Mouse (Mus musculus): Measurements from ENCODE around the gene Cacna1e. TPM values are rescaled to one million over a fixed set of nuclear protein-coding genes. Genes with fewer than 3 reads are reported as not detected.

The Cacna1e gene
- total RNA-seq, 2 experiments from 2014 or later, result 227 to 237 TPM

DNA sequence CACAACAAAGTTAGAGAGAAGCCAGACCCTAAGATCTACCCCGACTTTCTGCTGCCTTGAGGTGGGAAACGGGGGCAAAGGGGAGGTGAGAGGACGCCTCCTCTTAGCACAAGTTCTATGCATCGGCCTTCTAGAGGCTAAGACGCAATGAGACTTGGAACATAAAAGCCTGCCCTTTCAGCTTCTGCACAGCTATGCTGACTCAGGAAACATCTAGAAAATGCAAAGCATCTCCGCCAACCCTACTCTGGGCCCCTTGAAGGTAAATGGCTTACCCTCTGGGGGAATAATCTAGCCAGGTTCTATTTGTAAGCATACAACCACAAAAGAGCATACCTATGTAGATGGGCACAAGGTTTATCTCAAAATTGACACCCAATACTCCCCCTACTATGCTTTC lies 54.2 kb downstream of the Cacna1e start:
- DNase-seq (ENCODE audit: low spot score in 2 of 2), result no peak
- Histone ChIP-seq H3K27ac (no peak overlapping the region), H3K4me3 (no peak overlapping the region)
- TF ChIP-seq CTCF (conservative IDR thresholded peaks at IDR 0.05), result no peak

DNA sequence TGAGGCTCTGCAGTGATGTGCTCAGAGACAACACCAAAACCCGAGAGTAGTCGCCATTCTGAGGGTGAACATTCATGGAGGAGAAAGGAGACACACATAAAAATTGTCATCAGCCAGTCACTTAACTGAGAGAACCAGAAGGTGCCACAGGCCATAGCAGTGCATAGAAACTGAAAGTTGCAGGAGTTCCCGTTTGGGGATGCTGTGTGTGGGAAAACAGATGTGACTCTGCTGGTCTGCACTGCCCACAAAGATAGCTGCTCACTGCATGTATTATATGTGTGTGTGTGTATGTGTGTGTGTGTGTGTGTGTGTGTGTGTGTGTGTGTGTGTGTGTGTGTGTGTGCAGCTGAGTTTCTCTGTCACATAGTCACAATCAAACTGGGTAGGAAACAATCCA lies 61.2 kb downstream of the Cacna1e start:
- Histone ChIP-seq H3K27ac (peak overlapping the region; percentile 86; the same call in 1 of the 2 replicates), H3K4me3 (no peak overlapping the region)
- no peak for TF ChIP-seq CTCF (conservative IDR thresholded peaks at IDR 0.05)
- no peak for DNase-seq (ENCODE audit: low spot score in 2 of 2)

DNA sequence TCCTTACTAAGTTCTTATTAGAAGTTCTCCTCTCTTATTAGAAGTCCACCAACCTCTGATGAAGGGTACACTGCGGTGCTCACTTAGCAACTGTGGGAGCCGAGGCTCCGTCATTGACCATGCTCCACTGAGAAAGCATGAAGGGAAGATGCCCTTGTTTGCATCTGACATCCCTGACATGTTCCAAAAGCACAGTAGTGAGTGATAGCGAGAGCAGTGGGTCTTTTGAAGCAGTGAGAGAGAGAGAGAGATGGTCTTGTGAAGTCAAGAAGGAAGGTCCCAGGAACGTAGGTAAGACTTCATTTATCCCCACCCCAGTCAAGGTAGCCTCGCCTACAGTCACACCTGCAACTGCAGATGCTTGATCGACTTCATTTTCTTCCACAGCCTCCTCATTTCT lies 63.9 kb downstream of the Cacna1e start:
- no peak for TF ChIP-seq CTCF (conservative IDR thresholded peaks at IDR 0.05)
- no peak for DNase-seq (ENCODE audit: low spot score in 2 of 2)
- H3K27ac ChIP-seq, result peak overlapping the region; percentile 86
- H3K4me3 ChIP-seq, result no peak overlapping the region

DNA sequence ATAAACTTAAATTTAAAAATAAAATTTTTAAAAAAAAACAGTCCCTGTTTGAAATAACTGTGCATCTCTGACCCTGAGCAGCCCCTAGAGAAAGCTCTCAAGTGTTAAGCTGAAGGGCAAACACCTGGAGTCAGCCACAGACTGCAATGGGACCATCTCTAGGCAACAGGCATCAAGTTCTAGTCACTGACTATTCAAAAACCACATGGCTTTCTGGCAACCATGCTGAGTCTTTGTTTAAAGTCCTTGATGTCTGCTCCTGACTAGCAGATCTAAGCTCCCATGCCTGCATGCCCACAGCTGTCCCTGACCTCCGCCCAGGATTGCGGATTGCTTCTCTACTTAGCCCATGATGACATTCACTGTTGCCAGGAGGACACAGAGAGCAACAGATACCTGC lies 64.3 kb downstream of the Cacna1e start:
- Histone ChIP-seq H3K27ac (peak overlapping the region; percentile 86), H3K4me3 (no peak overlapping the region)
- no peak for TF ChIP-seq CTCF (conservative IDR thresholded peaks at IDR 0.05)
- no peak for DNase-seq (ENCODE audit: low spot score in 2 of 2)

DNA sequence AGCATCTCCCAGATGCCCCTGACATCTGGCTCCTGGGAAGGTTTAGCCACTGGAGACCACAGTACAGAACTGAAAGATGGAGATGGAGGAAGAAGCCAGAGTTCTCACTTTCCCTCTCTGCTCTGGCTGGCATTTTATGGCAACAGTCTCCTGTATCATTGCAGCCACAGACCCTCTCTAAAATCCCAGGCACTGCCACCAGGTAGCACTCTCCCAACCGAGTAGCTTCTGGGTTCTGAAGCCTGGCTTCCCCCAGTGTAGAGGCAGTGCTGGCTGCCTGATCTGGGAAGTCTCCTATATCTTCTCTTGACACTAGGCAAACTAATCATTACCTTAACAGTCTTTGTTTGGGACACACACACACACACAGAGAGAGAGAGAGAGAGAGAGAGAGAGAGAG lies 65.6 kb downstream of the Cacna1e start:
- no peak overlapping the region for H3K27ac ChIP-seq
- TF ChIP-seq CTCF (conservative IDR thresholded peaks at IDR 0.05), result peak; percentile 21; the same call in 1 of the 2 replicates
- no peak for DNase-seq (ENCODE audit: low spot score in 2 of 2)
- H3K4me3 ChIP-seq, result no peak overlapping the region

DNA sequence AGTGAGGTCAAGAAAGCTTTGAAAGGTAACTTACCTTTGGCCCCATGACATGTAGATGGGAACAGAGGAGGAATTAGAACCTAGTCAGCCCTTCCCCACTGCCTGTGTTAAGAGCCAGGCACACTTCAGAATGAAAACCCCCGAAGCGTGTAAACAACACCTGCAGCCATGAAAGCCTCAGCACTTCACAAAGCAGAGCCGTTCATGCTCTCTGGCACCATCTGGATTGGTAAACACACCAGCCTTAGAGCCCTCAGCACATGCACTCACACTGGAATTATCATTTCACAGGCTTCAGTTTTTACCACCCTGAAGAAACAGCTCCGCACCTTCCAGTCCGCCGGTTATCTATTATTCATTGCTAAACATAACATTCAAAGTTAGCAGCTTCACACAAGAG lies 67.5 kb downstream of the Cacna1e start:
- H3K27ac ChIP-seq, result peak overlapping the region; percentile 67
- no peak overlapping the region for H3K4me3 ChIP-seq
- no peak for TF ChIP-seq CTCF (conservative IDR thresholded peaks at IDR 0.05)
- no peak for DNase-seq (ENCODE audit: low spot score in 2 of 2)

DNA sequence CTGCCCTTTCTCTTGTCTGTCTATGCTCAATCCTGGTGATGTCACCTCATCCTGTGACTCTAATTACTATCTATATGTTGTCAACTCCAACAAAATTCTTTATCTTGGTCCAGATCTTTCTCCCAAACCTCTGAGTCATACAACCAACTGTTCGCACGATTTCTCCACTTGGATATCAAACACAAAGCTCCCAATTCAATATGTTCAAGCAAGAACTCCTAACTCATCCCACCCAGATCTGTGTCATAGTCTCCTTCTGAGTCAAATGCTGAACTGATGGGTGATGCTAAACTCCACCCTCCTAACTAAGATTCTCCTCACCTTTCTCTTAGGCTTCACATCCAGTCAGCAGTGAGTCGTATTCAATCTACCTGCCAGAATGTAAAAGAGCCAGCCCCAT lies 68.0 kb downstream of the Cacna1e start:
- no peak for TF ChIP-seq CTCF (conservative IDR thresholded peaks at IDR 0.05)
- DNase-seq (ENCODE audit: low spot score in 2 of 2), result peak in 1 of 2 experiments; percentile 52
- Histone ChIP-seq H3K27ac (peak overlapping the region; percentile 67; the same call in 1 of the 2 replicates), H3K4me3 (no peak overlapping the region)

DNA sequence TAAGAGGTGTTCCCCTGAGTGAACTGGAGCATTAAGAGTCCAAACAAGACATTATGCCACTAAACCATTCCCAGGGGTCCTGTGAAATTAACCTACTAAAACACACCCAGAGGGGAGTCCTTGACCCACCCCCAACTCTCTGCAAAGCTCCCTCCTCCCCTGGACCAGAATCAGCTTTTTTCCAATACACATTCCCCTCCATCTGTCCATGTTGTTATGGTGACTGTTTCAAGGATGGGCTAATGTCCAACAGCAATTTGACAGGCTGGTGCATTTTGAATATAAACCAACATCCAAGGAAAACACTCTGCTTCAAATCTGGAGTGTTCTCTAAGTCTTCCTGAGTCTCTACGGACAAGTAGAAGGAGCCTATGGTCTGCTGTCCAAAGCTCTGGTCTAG lies 78.6 kb downstream of the Cacna1e start:
- Histone ChIP-seq H3K4me3 (no peak overlapping the region), H3K27ac (peak overlapping the region; percentile 85)
- DNase-seq (ENCODE audit: low spot score in 2 of 2), result peak; percentile 75

DNA sequence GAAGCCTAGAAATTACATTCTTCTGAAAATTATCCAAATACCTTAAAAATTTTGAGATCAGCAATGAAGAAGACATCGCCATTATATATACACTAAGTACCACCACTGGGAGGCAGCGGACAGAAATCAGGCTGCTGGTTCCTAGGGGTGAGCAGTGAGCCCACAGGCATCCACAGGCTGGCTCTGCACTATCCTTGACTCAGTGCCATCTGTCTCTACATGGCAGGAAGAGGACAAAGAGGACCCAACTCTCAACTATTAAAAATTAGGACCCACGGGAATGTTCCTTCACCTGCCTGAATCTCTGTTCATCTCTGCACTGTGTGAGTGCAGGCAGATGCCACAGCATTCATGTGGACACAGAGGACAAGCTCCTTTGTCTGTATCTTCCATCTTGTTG lies 79.3 kb downstream of the Cacna1e start:
- Histone ChIP-seq H3K27ac (peak overlapping the region; percentile 82), H3K4me3 (no peak overlapping the region)
- no peak for DNase-seq (ENCODE audit: low spot score in 2 of 2)
- TF ChIP-seq CTCF (conservative IDR thresholded peaks at IDR 0.05), result peak; percentile 33; the same call in 1 of the 2 replicates

More for the DNA sequence above, 78.6 kb downstream of the Cacna1e start:
- TF ChIP-seq CTCF (conservative IDR thresholded peaks at IDR 0.05), result no peak

DNA sequence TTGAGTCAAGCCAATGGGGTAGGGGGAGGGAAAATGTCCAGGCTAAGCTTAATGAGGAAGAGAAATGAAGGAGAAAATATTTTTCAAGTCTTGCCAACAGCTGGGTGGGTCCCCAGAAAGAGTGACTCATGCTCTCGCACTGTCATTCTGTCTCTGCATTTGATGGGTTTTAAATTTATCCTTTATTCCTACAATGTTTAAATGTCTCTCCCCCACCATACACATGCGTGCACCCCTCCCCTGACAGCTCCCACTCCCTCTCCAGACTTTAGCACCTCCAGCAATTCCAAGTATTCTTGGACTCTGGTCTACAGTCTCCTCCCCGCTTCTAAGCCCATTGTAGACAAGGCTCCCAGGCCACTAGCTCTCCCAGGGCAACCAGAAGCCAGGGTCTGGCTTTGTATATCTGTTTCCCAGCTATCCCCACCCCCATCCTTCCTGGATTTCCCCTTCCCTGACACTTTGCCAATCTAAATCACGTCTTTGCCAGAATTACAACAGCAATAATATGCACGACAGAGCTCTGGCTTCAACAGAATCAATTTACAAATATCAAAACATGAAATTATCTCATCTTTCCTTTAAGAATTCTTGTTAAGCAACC lies 81.9 kb downstream of the Cacna1e start:
- peak overlapping the region; percentile 64 for H3K27ac ChIP-seq
- DNase-seq (ENCODE audit: low spot score in 2 of 2), result no peak
- no peak for TF ChIP-seq CTCF (conservative IDR thresholded peaks at IDR 0.05)
- no peak overlapping the region for H3K4me3 ChIP-seq

DNA sequence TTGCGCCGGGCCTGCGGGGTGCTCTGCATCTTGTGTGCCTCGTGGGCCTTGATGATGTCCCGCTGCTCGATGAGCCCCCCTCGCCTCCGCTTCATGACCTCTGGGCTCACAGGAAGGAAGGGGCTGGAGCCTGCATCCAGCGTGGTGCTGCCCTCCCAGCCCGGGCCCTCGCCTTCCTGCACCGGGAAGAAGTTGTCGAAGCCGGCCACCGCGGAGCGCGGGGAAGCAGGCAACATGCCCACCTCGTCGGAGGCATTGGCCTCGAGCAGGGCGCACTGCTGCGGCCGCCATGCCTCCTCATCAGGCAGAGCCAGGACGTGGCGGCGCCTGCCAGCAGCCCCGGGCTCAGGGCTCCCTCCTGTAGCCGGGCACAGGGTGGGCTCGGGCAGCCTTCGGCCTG lies 85.0 kb downstream of the Cacna1e start:
- no peak overlapping the region for H3K4me3 ChIP-seq
- H3K27ac ChIP-seq, result peak overlapping the region; percentile 28; the same call in 1 of the 2 replicates
- DNase-seq (ENCODE audit: low spot score in 2 of 2), result no peak
- TF ChIP-seq CTCF (conservative IDR thresholded peaks at IDR 0.05), result no peak

DNA sequence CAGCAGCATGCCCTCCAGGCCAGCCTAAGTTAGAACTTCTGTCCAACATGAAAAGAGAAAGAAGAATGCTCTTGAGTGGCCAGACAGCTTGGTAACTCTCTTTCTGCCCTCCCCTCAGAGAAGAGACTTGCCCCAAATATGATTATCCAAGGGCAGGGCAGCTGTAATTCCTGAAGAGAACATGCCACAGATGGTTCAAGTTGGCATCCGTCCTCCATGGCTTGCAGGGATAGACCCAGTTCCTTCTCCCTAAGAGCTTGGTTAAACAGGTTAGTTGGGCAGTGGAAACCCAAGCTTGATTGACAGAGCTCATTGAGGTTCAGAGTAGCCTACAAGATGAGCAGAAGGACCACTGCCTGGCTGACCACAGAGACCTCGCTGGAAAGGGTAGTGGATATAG lies 85.5 kb downstream of the Cacna1e start:
- H3K4me3 ChIP-seq, result no peak overlapping the region
- no peak for TF ChIP-seq CTCF (conservative IDR thresholded peaks at IDR 0.05)

DNA sequence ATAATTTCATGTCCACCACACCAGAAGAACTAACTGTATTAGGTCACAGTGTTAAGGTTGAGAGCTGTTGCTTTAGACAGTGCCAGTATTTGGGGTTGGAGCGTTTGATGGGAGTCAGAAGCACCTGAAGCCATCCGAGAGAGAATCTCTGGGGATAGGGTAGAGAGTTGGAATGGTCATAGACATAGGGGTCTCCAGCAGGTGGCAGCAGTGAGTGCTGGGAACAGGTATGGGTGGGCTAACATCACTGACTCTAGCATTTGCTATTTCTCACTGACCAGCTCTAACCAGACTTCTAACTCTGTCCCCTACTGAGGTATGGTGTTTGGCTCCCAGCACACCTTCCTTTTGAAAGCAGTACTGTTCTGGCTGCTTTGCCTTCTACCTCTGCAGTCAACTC lies 87.6 kb downstream of the Cacna1e start:
- H3K27ac ChIP-seq, result no peak overlapping the region
- TF ChIP-seq CTCF (conservative IDR thresholded peaks at IDR 0.05), result peak; percentile 83
- no peak overlapping the region for H3K4me3 ChIP-seq
- DNase-seq (ENCODE audit: low spot score in 2 of 2), result peak in 1 of 2 experiments; percentile 48

More for the DNA sequence above, 85.5 kb downstream of the Cacna1e start:
- no peak overlapping the region for H3K27ac ChIP-seq
- DNase-seq (ENCODE audit: low spot score in 2 of 2), result no peak

DNA sequence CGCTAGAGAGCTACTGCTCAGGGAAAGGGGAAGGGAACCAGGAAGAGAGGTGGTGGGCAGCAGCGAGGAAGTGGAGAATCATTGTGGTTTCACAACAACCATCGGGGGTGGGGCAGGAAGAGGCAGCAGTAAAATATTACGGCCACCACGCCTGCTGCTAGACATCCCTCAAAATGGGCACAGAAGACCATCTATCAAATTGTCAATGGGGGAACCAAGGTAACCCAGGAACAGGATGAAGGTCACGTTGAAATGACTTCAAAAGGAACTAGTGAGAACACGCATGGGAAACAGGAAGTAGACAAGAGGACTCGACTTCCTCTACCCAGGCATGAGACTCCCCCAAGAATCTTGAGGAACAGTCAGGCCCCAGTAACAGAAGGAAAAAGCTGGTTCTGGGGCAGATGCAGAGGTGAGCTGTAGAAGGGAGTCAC lies 89.8 kb downstream of the Cacna1e start:
- Histone ChIP-seq H3K27ac (no peak overlapping the region), H3K4me3 (no peak overlapping the region)
- no peak for TF ChIP-seq CTCF (conservative IDR thresholded peaks at IDR 0.05)
- DNase-seq (ENCODE audit: low spot score in 2 of 2), result no peak
